Mouse (Mus musculus) MEL (cell line): ENCODE results near the gene Gm10053.

ENCODE experiments used
- CHD2 ChIP-seq: IDR thresholded peaks from 2 replicates; pipeline ENCODE4 v1.6.1; 2011; ENCODE audit warnings: low read length, improper control_type of control experiment
- CTCF ChIP-seq, 3 experiments: IDR thresholded peaks in 2 of 3; conservative IDR thresholded peaks in 1 of 3; 2 replicates each; pipeline ENCODE4 v1.5.1; 2011 to 2012; ENCODE audit warnings: low read length in 3 of 3, low read depth in 2 of 3, mild to moderate bottlenecking in 2 of 3, improper control_type of control experiment in 1 of 3, inconsistent platforms in 1 of 3, mixed read lengths in 1 of 3, moderate library complexity in 1 of 3; ENCODE audit not compliant: control insufficient read depth in 1 of 3, insufficient read depth in 1 of 3, poor library complexity in 1 of 3, severe bottlenecking in 1 of 3
- ETS1 ChIP-seq: IDR thresholded peaks from 2 replicates; pipeline ENCODE4 v1.6.1; 2012; ENCODE audit warnings: low read depth, mild to moderate bottlenecking, inconsistent platforms, low read length, improper control_type of control experiment, moderate library complexity
- GATA1 ChIP-seq: IDR thresholded peaks from 2 replicates; pipeline ENCODE4 v1.6.1; 2011; ENCODE audit warnings: low read depth, low read length, improper control_type of control experiment
- HCFC1 ChIP-seq: IDR thresholded peaks from 2 replicates; pipeline ENCODE4 v1.6.1; 2012; ENCODE audit warnings: low read depth, mild to moderate bottlenecking, inconsistent platforms, low read length, improper control_type of control experiment, moderate library complexity
- MAFK ChIP-seq: IDR thresholded peaks from 2 replicates; pipeline ENCODE4 v1.6.1; 2011; ENCODE audit warnings: low read depth, mild to moderate bottlenecking, low read length, improper control_type of control experiment, borderline replicate concordance
- MXI1 ChIP-seq: IDR thresholded peaks from 2 replicates; pipeline ENCODE4 v1.6.1; 2011; ENCODE audit warnings: mild to moderate bottlenecking, low read depth, low read length, improper control_type of control experiment
- POLR2A ChIP-seq, 2 experiments: IDR thresholded peaks; 2 replicates each; pipeline ENCODE4 v1.6.1; 2011 to 2012; ENCODE audit warnings: low read length in 2 of 2, mild to moderate bottlenecking in 2 of 2, control low read depth in 1 of 2, improper control_type of control experiment in 1 of 2, low read depth in 1 of 2, moderate library complexity in 1 of 2; ENCODE audit not compliant: control insufficient read depth in 1 of 2, insufficient read depth in 1 of 2, poor library complexity in 1 of 2
- POLR2AphosphoS2 ChIP-seq: IDR thresholded peaks from 2 replicates; pipeline ENCODE4 v1.6.1; 2011; ENCODE audit warnings: low read length, improper control_type of control experiment
- POLR2AphosphoS5 ChIP-seq: IDR thresholded peaks from 2 replicates; pipeline ENCODE4 v1.6.1; 2012; ENCODE audit warnings: low read depth, borderline replicate concordance, mild to moderate bottlenecking, inconsistent platforms, low read length, moderate library complexity, mixed read lengths
- RAD21 ChIP-seq: IDR thresholded peaks from 2 replicates; pipeline ENCODE4 v1.6.1; 2011; ENCODE audit warnings: mild to moderate bottlenecking, low read depth, low read length, improper control_type of control experiment
- UBTF ChIP-seq: IDR thresholded peaks from 2 replicates; pipeline ENCODE4 v1.6.1; 2012; ENCODE audit warnings: low read depth, mild to moderate bottlenecking, inconsistent platforms, low read length, improper control_type of control experiment, moderate library complexity, borderline replicate concordance; ENCODE audit not compliant: insufficient read depth

DNA sequence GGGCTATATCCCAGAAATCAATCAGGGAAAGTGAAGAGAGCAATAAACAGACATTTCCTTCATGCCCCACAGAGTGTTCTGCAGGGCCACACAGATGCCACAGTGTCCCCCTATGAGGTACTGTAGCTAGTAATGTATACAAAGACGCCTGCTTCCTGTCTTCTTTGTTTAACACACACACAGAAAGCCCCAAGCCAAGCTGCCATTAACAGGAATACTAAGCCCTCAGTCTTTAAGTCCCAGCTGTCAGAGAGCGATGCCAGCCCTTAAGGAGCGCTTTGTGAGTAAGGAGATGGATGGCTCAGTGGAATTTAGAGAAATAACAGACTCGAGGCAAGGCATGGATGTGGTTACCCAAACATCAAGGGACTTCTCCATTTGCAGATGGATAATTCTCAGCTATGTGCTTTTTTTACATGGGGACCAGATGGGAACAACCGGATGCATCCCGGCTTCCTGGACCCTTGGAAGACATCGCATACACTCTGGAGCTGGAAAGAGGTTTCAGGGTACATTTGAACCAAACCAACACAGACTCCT, 30.4 kb upstream of the Gm10053 start:
- TF ChIP-seq POLR2A (IDR thresholded peaks at IDR 0.05; ENCODE audit: control insufficient read depth in 1 of 2, insufficient read depth in 1 of 2, low read depth in 1 of 2, low read length in 2 of 2, poor library complexity in 1 of 2) (no peak), MXI1 (no peak), POLR2AphosphoS5 (no peak), RAD21 (no peak), HCFC1 (no peak), CHD2 (no peak), CTCF (IDR thresholded peaks at IDR 0.05 in 2 of 3, conservative IDR thresholded peaks at IDR 0.05 in 1 of 3; ENCODE audit: control insufficient read depth in 1 of 3, insufficient read depth in 1 of 3, low read depth in 2 of 3, low read length in 3 of 3, poor library complexity in 1 of 3, severe bottlenecking in 1 of 3) (no peak), GATA1 (no peak), MAFK (no peak), POLR2AphosphoS2 (no peak), ETS1 (no peak), UBTF (no peak)
